Mouse (Mus musculus) gastrocnemius, postnatal 4 days (tissue): Measurements from ENCODE around the gene Cd209a. TPM values are rescaled to one million over a fixed set of nuclear protein-coding genes. Genes with fewer than 3 reads are reported as not detected.
"Not testable (repeated sequence)": the region's sequence is repeated elsewhere in the genome, so short reads cannot be mapped to it uniquely, and the experiment has no call there.

Experiments used
- DNase-seq, 2 experiments: peaks; one replicate each; pipeline ENCODE4 v3.0.0; 2021 to 2022; ENCODE audit warnings: low spot score in 2 of 2, mixed read lengths in 2 of 2
- long read RNA-seq, 2 experiments: library from polyadenylated mRNA; stranded (forward); transcript quantifications; one replicate each; pipeline ENCODE4 v2.0.0; 2021
- microRNA-seq: library from miRNA; unstranded; fragments of <30 nt; microRNA quantifications from one replicate; pipeline ENCODE4 v1.2.0, GENCODE M21; 2021
- total RNA-seq, 2 experiments: library from RNA; stranded (reverse); gene quantifications; 2 replicates each; pipeline ENCODE4 v1.2.3; 2021

Cd209a gene
- total RNA-seq, result not detected
- long read RNA-seq, experiment 1, result 0 reads
- long read RNA-seq, experiment 2, partial matches to known transcripts, result 0 of 1 reads
- long read RNA-seq, experiment 2, other reads (novel, unspliced or antisense), result 0 of 1 reads

DNA sequence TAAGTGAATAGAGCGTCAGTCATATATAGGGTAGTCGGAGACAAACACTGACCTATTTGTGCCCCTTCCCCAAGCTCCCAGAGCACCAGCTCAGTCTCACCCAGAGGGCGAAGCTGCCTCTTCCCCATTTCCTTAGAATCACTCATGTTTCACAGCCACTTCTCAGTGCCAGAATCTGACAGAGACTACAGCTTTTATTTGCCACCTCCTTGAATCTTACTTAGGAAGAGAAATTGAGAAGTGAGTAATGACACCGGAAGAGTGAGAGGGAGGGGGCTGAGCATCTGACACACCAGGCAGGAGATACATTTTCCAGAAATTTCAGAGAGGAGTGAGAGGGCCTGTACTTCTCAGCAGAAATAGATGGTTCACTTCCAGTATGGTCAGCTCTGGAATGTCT, at the start of gene Cd209a:
Cd209a (minus strand) TSS at position 224 of the 400 bp plus-strand sequence.
- DNase-seq, result no peak

DNA sequence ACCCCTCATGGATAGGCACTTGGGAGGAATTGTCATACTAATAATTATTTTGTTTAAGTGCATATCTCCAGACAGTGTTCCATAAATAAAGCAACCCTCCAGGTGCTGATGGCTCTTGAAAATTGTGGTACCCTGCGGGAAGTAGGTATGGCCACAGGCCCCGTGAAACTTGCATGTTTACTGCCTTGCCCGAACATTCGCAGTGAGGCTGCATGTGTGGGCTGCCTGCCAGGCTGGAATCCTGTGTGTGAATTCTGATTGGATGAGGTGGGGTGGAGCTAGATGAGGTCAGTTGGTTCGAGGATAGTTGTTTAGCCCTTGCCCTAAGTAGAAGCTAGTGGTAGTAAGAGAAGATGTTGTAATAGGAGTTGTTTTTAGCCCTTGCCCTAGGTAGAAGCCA, 19.9 kb upstream of the Cd209a start:
- not testable (repeated sequence) for DNase-seq

DNA sequence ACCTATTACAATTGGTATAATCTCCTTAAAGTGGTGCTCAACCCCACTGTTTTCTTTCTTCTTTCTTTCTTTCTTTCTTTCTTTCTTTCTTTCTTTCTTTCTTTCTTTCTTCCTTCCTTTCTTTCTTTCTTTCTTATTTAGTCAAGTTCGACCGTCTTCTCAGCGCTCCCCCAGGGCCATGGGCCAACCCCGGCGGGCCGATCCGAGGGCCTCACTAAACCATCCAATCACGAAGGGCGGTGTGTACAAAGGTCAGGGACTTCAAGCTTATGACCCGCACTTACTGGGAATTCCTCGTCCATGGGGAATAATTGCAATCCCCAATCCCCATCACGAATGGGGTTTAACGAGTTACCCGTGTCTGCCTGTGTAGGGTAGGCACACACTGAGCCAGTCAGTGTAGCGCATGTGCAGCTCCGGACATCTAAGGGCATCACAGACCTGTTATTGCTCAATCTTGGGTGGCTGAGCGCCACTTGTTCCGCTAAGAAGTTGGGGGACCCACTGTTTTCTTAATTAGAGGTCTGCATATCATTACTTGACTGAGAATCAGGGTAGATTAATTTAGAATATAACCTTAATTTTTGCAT, 5.6 kb upstream of the Cd209a start:
- DNase-seq, result peak; percentile 78 to 92

DNA sequence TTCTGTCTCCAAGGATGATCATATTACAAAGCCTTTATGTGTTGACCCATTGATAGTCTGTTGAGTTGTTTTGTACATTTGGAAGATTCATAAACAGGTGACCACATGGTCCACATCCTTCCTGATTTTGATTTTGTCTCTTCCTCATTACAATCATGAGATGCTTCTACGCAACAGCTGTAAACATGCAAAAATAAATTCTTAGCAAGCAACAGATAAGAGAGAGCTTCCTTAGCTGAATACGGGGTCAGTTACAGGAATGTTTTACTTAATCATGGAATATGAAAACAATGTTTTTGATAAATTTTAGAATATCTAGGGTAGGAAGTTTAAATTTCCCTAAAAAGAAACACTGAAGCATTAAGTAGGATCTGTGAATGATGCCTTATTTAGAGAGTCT, 11.8 kb downstream of the Cd209a start:
- no peak for DNase-seq

DNA sequence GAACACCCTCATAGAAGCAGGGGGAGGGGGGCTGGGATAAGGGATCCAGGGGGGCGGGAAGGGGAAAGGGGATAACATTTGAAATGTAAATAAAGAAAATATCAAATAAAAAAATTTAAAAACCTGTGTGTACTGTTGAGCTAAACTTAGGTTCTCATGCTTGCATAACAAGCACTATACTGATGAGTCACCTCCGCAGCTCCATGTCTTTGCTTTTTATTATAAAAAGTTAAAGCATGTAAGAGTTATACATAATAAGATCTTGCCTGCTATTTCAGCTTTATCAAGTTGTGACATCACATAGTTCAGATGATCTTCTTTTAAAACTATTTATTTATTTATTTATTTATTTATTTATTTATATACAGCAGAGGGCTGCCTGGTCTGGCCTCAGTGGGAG, 13.2 kb downstream of the Cd209a start:
- no peak for DNase-seq

DNA sequence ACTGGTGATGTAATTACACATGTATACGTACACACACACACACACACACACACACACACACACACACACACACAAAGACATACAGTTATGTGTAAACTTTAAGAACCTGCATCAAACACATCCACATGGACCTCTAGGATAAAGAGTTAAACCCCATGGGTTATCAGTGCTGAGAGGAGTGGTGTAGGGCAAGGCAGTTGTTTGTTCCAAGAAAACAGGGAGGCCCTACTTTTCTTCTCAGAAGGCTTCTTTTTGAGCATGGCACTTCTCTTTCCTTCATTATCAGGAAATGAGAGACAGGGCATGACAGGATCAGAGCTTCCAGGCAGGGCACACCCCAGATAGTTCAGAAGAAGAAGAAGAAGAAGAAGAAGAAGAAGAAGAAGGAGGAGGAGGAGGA, 14.7 kb downstream of the Cd209a start:
- no peak for DNase-seq

DNA sequence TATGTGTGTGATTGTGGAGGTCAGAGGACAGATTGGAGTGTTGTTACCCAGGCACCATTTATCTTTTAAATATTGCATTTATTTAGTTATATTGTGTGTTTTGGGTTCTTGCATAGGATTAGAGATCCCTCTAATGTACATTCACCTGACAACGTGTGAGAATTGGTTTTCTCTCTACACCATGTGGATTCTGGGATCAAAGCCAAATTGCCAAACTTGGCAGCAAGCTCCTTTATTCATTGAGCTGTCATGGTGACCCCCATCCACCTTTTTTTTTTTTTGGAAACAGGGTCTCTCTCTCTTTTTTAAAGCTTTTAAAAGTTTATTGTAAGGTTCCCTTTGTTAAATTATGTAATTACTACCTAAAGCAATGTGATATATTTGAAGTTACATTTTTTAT, 27.7 kb downstream of the Cd209a start:
- no peak for DNase-seq

DNA sequence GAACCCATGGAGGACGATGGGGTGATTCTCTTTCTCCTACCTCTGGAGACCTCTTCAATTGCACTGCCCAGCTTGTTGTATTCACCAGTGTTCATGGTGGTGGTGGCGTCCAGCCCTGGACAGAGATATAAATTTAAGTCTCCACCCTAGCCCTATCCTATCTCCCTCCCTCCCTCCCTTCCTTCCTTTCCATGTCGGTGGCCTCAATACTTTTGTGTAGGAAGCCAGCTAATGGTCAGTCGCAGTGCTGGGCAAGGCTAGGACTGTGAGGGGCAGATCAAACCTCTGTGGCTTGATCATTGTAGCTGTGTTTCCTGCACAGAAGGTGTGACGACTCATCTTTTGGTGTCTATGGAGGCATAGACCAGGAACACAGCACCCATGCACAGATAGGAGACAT, 28.2 kb downstream of the Cd209a start, which contains the start of gene Clec4g:
Clec4g (minus strand) TSS at position 101 of the 400 bp plus-strand sequence.
- no peak for DNase-seq

DNA sequence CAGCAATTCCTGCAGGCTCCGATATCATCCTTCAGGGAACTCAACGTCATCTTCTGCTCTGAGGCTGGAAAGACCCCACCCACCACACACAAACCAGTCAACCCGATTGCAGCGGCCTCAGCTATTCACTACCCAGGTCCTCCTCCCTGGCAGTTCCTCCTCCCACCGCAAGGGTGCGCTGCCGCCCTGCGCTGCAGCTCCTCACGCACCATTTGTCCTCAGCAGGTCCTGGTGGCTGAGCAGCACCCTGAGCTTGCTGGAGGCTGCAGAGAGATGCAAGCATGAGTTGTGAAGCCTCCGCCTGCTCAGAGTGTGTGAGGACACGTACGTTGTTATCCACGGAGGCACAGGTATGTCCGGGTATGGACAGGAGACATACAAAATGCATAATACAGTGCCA, 30.2 kb downstream of the Cd209a start:
- peak; percentile 50 for DNase-seq

DNA sequence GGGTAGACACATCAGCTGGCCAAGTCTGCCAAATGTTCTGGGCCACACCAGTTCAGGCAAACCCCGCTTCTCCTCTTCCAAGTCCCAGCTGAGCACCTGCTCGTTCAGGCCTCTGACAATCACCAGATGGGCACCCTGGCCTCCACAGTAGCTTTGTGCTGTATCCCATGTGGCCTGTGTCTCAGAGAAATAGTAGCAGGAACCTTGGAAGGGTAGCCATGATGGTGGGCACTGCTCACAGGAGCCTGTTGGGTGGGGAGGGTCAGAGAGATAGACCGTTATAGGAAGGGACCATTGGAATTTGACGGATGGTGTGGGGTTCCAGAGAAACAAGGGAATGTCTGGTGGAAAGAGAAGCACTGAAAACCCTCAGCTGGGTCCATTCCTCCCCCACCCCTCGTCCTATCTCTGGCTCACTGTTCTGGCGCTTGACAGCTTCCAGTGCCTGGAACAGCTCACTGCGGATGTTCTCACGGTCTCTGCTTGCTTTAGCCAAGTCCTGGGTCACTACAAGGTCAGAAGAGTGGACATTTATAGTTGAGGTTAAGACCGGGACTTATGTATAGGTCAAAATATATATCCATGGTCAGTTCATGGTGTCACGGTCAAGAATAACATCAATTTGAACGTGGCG, 31.3 kb downstream of the Cd209a start:
- no peak for DNase-seq

DNA sequence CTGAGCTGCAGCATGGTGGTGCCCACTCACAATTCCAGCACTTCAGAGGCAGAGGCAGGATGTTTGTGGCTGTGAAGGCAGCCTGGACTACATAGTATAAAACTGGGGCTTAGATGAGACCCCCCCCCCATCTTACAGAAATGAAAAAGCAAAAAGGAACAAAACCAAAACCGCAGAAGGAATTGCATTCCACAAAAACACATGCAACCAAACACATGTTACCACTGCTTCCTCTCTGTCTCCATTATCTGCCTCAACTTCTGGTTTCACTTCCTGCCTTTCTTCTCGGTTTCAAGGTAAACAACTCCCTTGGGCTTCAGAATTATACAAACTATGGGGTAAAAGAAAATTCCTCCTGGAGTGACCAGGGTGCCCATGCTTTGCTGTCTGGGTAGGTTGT, 37.1 kb downstream of the Cd209a start:
- no peak for DNase-seq

DNA sequence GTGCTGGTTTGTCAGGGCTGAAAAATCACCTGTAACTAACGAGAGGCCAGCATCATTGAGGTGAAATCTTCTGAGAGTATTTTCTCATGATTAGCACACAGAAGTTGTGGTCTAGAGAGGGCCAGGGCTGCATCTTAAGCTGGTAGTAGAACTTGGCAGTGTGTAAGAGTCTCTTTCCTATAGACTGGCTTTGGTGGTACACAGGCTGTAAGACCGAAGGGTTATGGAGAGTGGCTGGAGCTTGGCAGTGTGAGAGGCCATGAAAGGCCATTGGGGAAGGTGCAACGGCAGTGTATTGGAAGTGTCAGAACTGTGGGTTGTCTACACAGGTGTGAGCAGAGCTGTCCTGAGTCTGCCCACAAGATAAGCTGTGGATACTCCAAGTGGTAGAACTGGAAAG, 38.5 kb downstream of the Cd209a start:
- DNase-seq, result no peak

DNA sequence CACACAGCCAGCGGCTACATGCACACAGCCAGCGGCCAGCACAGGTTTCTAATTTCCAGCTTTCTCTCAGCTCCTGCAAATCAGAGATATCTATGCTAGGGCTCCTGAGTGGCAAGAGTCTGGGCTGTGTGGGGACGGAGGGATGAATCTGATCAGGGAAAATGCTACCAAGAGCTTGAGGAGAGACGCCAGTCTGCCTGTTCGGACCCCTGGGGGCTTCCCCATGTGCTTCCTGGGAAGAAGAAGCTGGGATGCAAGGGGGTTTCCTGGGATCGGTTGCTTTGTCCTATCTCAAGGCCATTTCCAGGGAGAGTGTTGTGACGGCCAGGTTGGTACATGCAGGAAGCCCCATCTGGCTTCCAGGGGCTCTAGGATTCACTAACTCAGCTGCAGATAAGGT, 41.2 kb downstream of the Cd209a start:
- DNase-seq, result no peak

DNA sequence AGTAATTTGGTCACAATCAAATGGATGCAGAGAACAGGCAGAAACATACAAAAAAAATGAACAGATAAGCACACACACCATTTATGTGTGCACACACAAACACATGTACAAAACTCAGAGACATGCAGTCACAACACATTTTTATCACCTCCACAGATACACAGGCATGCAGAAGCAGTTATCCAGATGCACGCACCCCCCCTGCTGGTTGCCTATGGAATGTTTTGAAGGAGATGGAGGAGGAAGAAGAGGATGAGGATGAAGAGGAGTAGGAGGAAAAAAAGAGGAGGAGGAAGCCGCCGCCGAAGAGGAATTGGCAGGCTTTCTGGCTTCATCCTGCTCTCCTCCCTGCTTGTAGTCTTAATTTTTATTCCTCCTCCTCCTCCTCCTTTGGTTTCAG, 43.1 kb downstream of the Cd209a start:
- DNase-seq, result no peak

DNA sequence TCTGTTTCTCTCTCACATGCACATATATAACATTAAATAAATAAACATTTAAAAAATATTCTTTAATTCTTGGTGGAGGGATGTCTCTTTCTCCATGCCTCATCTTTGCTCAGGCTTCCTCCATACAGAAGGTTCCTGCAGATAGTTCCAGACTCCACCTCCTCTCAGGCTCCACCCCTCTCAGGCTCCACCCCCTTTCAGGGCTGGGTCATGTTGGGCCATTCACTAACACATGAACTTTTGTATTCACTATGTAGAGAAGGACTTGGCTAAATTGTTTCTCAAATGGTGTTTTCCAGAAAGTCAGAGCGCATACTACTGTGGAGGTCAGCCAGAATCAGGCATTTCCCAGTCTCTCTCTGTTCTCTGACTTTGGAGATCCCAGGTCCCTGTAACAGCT, 47.3 kb downstream of the Cd209a start:
- DNase-seq, result no peak

DNA sequence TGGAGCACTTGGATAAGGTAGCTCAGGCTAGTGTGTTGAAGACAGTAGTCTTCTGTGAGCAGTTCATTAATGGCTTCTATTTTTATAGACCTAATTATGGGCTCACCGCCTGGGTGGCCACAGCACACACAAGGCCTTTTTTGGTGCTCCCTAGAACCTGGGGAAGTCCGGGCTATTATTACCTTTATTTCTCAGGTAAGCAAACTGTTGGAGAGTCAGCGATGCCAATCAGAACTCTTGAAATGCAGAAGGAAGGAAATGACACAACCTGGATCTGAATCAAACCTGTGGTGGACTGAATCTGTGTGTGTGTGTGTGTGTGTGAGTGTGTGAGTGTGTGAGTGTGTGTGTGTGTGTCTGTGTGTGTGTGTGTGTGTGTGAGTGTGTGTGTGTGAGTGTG, 54.7 kb downstream of the Cd209a start, which contains the start of gene Fcer2a:
Fcer2a (minus strand) TSS at position 55 of the 400 bp plus-strand sequence.
- no peak for DNase-seq

Small RNA genes within 50 kb of the gene (microRNA-seq; reads per million reads assigned to microRNA genes)
- gene Gm24934, result not detected

Other genes starting within 250 kb of the Cd209a start
- 10 to 100 TPM; 22.8 to 26.7 TPM for gene Mcoln1, start 248.5 kb downstream of the Cd209a start, total RNA-seq
- gene Pnpla6, start 233.6 kb downstream of the Cd209a start, total RNA-seq, result 10 to 100 TPM; 15.8 to 20.6 TPM
- not detected for gene C330021F23Rik, start 181.0 kb downstream of the Cd209a start, total RNA-seq
- 1 to 10 TPM; 1.8 to 2.6 TPM for gene Camsap3, start 161.7 kb downstream of the Cd209a start, total RNA-seq
- gene Xab2, start 127.7 kb downstream of the Cd209a start, total RNA-seq, result 10 to 100 TPM; 21.1 to 23.2 TPM
- 10 to 100 TPM; 59.7 to 70.0 TPM for gene Pet100, start 127.4 kb downstream of the Cd209a start, total RNA-seq
- gene Pcp2, start 123.4 kb downstream of the Cd209a start, total RNA-seq, result under 1 TPM in 1 of 2 experiments, not detected in 1; 0.65 TPM
- 1 to 10 TPM; 3.1 to 7.2 TPM for gene Stxbp2, start 118.0 kb downstream of the Cd209a start, total RNA-seq
- gene Retn, start 93.2 kb downstream of the Cd209a start, total RNA-seq, result 10 to 100 TPM in 1 of 2 experiments, 1 to 10 TPM in 1; 7.6 to 11.6 TPM
- under 1 TPM; 0.25 to 0.52 TPM for gene Mcemp1, start 83.2 kb downstream of the Cd209a start, total RNA-seq
- 1 to 10 TPM; 2.5 to 2.9 TPM for gene Fcor, start 76.6 kb downstream of the Cd209a start, total RNA-seq
- gene Trappc5, start 72.7 kb downstream of the Cd209a start, total RNA-seq, result 10 to 100 TPM; 25.9 to 27.8 TPM
- under 1 TPM; 0.67 to 0.86 TPM for gene Fcer2a, start 54.8 kb downstream of the Cd209a start, total RNA-seq
- under 1 TPM in 1 of 2 experiments, not detected in 1; 0.21 TPM for gene Clec4g, start 28.3 kb downstream of the Cd209a start, total RNA-seq
- gene Cd209e, start 105.3 kb upstream of the Cd209a start, total RNA-seq, result not detected
- not detected for gene Cd209d, start 129.6 kb upstream of the Cd209a start, total RNA-seq
- under 1 TPM; 0.56 to 0.62 TPM for gene Cd209b, start 177.9 kb upstream of the Cd209a start, total RNA-seq
- gene Cd209c, start 205.8 kb upstream of the Cd209a start, total RNA-seq, result not detected